Mouse (Mus musculus): ENCODE measurements around the gene Ap3b1. TPM values are rescaled to one million over a fixed set of nuclear protein-coding genes. Genes with fewer than 3 reads are reported as not detected.

Gene Ap3b1
- total and polyA plus RNA-seq, 2 experiments: 21.1 to 28.3 TPM

DNA sequence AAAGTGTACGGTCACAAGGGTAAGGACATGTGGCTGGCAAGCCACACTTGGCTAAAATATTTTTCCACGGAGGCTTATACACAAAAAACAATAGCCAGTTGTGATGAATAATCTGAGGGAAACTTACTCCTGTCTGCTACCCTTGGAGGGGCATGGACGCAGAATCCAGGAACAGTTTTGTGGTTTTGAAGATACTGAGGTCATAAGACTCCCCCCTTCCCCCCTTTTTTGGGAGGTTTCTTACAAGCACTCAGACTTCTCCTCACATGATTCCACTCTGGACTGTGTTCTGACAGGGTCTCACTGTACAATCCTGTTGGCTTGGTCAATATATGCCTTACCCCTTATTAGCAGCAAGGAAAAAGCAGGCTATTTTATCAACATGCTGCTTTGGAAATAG, 29.8 kb downstream of the Ap3b1 start:
- TF ChIP-seq CTCF (IDR thresholded peaks at IDR 0.05; ENCODE audit: low read depth, low read length) (no peak), POLR2A (IDR thresholded peaks at IDR 0.05; ENCODE audit: extremely low read depth, insufficient read depth, low read length) (no peak)
- H3K4me1 ChIP-seq (ENCODE audit: control insufficient read depth, insufficient read depth, low read length): no peaks in the 10 kb centered on the region; the same call in none of the 2 replicates
- no peak overlapping the region for H3K27ac ChIP-seq (replicated peaks; ENCODE audit: insufficient read depth, low read depth, low read length)
- no peak for DNase-seq (ENCODE audit: extremely low read depth, low read depth, low spot score)
- peaks cover 6% of the 10 kb centered on the region for H3K36me3 ChIP-seq (ENCODE audit: control insufficient read depth, insufficient read depth, low read length)
- H3K9ac ChIP-seq (ENCODE audit: low read depth, low read length): no peak overlapping the region
- 59% methylated on average over 3 of the region's 3 CpGs for WGBS
- no peaks in the 10 kb centered on the region for H3K27me3 ChIP-seq (ENCODE audit: control insufficient read depth, insufficient read depth, low read length)
- H3K4me3 ChIP-seq (ENCODE audit: insufficient read depth, low read depth, low read length): no peak overlapping the region
- H3K79me2 ChIP-seq (ENCODE audit: control insufficient read depth, insufficient read depth, low read length): peaks cover 40% of the 10 kb centered on the region; the same call in 1 of the 2 replicates

DNA sequence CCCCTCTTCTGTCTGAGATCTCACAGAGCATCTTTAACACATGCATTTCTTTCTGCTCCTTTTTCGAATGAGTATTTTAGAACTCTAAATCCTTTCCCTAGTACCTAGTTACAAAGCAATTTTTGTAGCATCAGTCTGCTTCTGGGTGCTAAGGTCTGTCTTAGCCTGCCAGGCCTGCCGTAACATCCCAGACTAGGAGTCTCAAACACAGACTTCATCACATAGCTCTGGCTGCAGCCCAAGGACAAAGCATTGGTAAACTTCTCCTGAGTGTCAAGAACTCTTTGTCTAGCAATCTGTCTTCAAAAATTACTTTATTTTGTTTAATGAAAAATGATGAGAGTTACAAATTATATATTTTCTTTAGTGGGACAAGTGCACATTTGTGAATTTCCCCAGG, 30.8 kb downstream of the Ap3b1 start:
- DNase-seq (ENCODE audit: extremely low read depth, low read depth, low spot score): no peak
- peaks cover 12% of the 10 kb centered on the region for H3K36me3 ChIP-seq (ENCODE audit: control insufficient read depth, insufficient read depth, low read length)
- no peak overlapping the region for H3K4me3 ChIP-seq (ENCODE audit: insufficient read depth, low read depth, low read length)
- TF ChIP-seq CTCF (IDR thresholded peaks at IDR 0.05; ENCODE audit: low read depth, low read length) (no peak), POLR2A (IDR thresholded peaks at IDR 0.05; ENCODE audit: extremely low read depth, insufficient read depth, low read length) (no peak)
- H3K4me1 ChIP-seq (ENCODE audit: control insufficient read depth, insufficient read depth, low read length): no peaks in the 10 kb centered on the region; the same call in none of the 2 replicates
- WGBS: 58% methylated on average over 2 of the region's 2 CpGs
- H3K9ac ChIP-seq (ENCODE audit: low read depth, low read length): no peak overlapping the region
- no peak overlapping the region for H3K27ac ChIP-seq (replicated peaks; ENCODE audit: insufficient read depth, low read depth, low read length)
- no peaks in the 10 kb centered on the region for H3K27me3 ChIP-seq (ENCODE audit: control insufficient read depth, insufficient read depth, low read length)
- H3K79me2 ChIP-seq (ENCODE audit: control insufficient read depth, insufficient read depth, low read length): peaks cover 40% of the 10 kb centered on the region; the same call in 1 of the 2 replicates

DNA sequence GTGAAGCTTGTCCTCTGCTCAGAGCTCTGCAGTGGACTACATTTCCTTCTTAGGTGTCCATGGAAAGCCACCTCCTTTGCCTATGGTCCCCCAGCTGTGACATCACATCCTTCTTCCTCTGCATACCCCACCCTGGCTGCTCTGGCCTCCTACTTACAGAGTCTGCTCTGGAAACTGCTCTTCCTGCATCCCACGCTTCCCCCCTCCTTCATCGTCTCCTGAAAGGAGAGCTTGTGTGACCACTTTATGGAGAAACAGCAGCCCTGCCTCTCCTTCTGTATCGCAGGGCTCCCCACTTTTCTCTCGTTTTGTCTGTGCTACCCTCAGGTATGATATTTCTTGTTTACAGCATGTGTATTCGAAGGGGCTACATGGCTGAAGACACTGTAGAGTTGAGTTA, 33.5 kb downstream of the Ap3b1 start:
- 90% methylated on average over 5 of the region's 5 CpGs for WGBS
- Histone ChIP-seq H3K36me3 (ENCODE audit: control insufficient read depth, insufficient read depth, low read length) (peaks cover 23% of the 10 kb centered on the region), H3K27me3 (ENCODE audit: control insufficient read depth, insufficient read depth, low read length) (no peaks in the 10 kb centered on the region), H3K79me2 (ENCODE audit: control insufficient read depth, insufficient read depth, low read length) (peaks cover 24% of the 10 kb centered on the region; the same call in 1 of the 2 replicates), H3K4me1 (ENCODE audit: control insufficient read depth, insufficient read depth, low read length) (no peaks in the 10 kb centered on the region; the same call in none of the 2 replicates), H3K27ac (replicated peaks; ENCODE audit: insufficient read depth, low read depth, low read length) (no peak overlapping the region), H3K4me3 (ENCODE audit: insufficient read depth, low read depth, low read length) (no peak overlapping the region), H3K9ac (ENCODE audit: low read depth, low read length) (no peak overlapping the region)
- no peak for DNase-seq (ENCODE audit: extremely low read depth, low read depth, low spot score)
- TF ChIP-seq POLR2A (IDR thresholded peaks at IDR 0.05; ENCODE audit: extremely low read depth, insufficient read depth, low read length): no peak
- TF ChIP-seq CTCF (IDR thresholded peaks at IDR 0.05; ENCODE audit: low read depth, low read length): no peak

DNA sequence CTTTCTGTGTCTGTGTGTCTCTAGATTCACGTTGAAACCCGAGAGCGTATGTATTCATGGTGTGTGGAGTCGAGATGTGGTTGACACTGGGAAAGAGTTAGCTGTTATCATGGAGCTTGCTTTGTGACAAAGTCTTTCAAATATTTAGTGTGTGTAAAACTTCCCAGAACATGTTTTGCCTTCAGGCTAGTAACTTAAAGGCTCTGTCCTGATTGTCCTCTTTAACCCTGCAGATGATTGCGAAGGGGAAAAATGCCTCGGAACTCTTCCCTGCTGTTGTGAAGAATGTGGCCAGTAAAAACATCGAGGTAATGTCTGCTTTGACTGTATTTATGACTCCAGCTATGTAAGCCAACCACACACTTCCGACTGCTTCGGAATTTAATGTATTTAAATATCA, 35.7 kb downstream of the Ap3b1 start:
- H3K27me3 ChIP-seq (ENCODE audit: control insufficient read depth, insufficient read depth, low read length): no peaks in the 10 kb centered on the region
- H3K36me3 ChIP-seq (ENCODE audit: control insufficient read depth, insufficient read depth, low read length): peaks cover 23% of the 10 kb centered on the region
- no peak overlapping the region for H3K27ac ChIP-seq (replicated peaks; ENCODE audit: insufficient read depth, low read depth, low read length)
- DNase-seq (ENCODE audit: extremely low read depth, low read depth, low spot score): no peak
- TF ChIP-seq POLR2A (IDR thresholded peaks at IDR 0.05; ENCODE audit: extremely low read depth, insufficient read depth, low read length) (no peak), CTCF (IDR thresholded peaks at IDR 0.05; ENCODE audit: low read depth, low read length) (no peak)
- H3K9ac ChIP-seq (ENCODE audit: low read depth, low read length): no peak overlapping the region
- no peak overlapping the region for H3K4me3 ChIP-seq (ENCODE audit: insufficient read depth, low read depth, low read length)
- H3K79me2 ChIP-seq (ENCODE audit: control insufficient read depth, insufficient read depth, low read length): peaks cover 15% of the 10 kb centered on the region; the same call in 1 of the 2 replicates
- 89% methylated on average over 9 of the region's 9 CpGs for WGBS
- H3K4me1 ChIP-seq (ENCODE audit: control insufficient read depth, insufficient read depth, low read length): peaks cover 13% of the 10 kb centered on the region

DNA sequence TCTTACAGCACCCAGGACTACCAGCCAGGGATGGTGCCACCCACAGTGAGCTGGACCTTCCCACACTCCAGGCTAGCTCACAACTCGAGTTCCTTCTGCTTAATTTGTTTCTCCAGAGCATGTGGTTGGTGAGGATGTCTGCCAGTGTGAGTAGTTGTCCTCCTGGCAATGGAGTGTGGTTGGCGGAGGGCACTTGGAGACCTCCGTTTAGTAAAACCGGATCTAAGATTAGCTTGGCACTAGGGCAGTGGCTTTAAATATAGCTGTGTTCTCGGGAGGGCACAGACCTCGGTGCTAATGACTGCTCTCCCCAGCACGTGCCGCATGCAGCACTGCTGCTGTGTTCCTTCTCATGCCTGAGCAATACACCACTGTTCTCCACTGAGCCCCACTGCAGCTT, 37.0 kb downstream of the Ap3b1 start:
- no peak for TF ChIP-seq CTCF (IDR thresholded peaks at IDR 0.05; ENCODE audit: low read depth, low read length)
- no peak for TF ChIP-seq POLR2A (IDR thresholded peaks at IDR 0.05; ENCODE audit: extremely low read depth, insufficient read depth, low read length)
- Histone ChIP-seq H3K4me1 (ENCODE audit: control insufficient read depth, insufficient read depth, low read length) (peaks cover 18% of the 10 kb centered on the region), H3K36me3 (ENCODE audit: control insufficient read depth, insufficient read depth, low read length) (peaks cover 23% of the 10 kb centered on the region)

DNA sequence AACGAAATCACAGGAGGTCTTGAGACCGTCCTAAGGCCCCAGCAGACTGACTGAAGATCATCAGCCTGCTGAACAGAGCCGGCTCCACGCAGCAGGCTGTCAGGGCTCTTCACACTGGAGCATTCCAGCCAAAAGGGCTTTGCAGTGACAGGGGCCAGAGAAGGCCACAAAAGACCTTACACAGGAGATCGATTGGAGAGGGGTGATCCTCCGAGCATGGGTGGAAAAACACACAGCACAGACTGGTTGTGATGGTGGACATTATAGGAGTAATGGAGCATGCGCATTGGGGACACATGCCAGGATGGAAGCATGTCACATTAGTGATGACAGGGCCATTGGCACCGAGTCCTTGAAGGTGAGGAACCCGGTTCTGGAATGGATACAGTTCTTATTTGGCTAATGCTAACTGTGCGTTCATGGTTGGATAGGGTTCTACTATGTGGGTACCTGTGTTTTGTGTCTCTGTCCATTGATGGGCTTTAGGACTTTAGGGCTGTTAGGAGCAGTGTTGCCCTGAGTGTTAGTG, 37.7 kb downstream of the Ap3b1 start:
- H3K9ac ChIP-seq (ENCODE audit: low read depth, low read length): no peak overlapping the region
- TF ChIP-seq POLR2A (IDR thresholded peaks at IDR 0.05; ENCODE audit: extremely low read depth, insufficient read depth, low read length) (no peak), CTCF (IDR thresholded peaks at IDR 0.05; ENCODE audit: low read depth, low read length) (no peak)
- H3K79me2 ChIP-seq (ENCODE audit: control insufficient read depth, insufficient read depth, low read length): peaks cover 16% of the 10 kb centered on the region; the same call in 1 of the 2 replicates
- H3K27me3 ChIP-seq (ENCODE audit: control insufficient read depth, insufficient read depth, low read length): no peaks in the 10 kb centered on the region
- H3K4me1 ChIP-seq (ENCODE audit: control insufficient read depth, insufficient read depth, low read length): peaks cover 18% of the 10 kb centered on the region
- H3K4me3 ChIP-seq (ENCODE audit: insufficient read depth, low read depth, low read length): no peak overlapping the region
- no peak overlapping the region for H3K27ac ChIP-seq (replicated peaks; ENCODE audit: insufficient read depth, low read depth, low read length)
- peaks cover 23% of the 10 kb centered on the region for H3K36me3 ChIP-seq (ENCODE audit: control insufficient read depth, insufficient read depth, low read length)
- 89% methylated on average over 10 of the region's 10 CpGs for WGBS
- no peak for DNase-seq (ENCODE audit: extremely low read depth, low read depth, low spot score)

More for the DNA sequence above, 37.0 kb downstream of the Ap3b1 start:
- WGBS: 85% methylated on average over 8 of the region's 8 CpGs
- no peaks in the 10 kb centered on the region for H3K27me3 ChIP-seq (ENCODE audit: control insufficient read depth, insufficient read depth, low read length)
- no peak overlapping the region for H3K4me3 ChIP-seq (ENCODE audit: insufficient read depth, low read depth, low read length)
- H3K79me2 ChIP-seq (ENCODE audit: control insufficient read depth, insufficient read depth, low read length): peaks cover 15% of the 10 kb centered on the region; the same call in 1 of the 2 replicates
- no peak overlapping the region for H3K27ac ChIP-seq (replicated peaks; ENCODE audit: insufficient read depth, low read depth, low read length)
- H3K9ac ChIP-seq (ENCODE audit: low read depth, low read length): no peak overlapping the region
- DNase-seq (ENCODE audit: extremely low read depth, low read depth, low spot score): no peak

Measured in liver, adult 2 months (tissue).